ENCODE assay signal across 21 mouse cellular contexts in genomic region chr9:40439973-40440687, GRCm38 (mm10).
DNase-seq lines count a peak whose midpoint lies in the region; ATAC-seq and TF ChIP-seq lines count a peak whose summit lies in the region.
"Had no signal": no experiment of that assay in that cellular context is flagged by ENCODE, and none has a peak within 500 bp of the region (broad histone marks: within the 10 kb centered on the region; RNA-seq: fewer than 3 reads in every experiment).

No protein-coding gene starts in this region.

- ATAC-seq in forebrain, embryonic 13.5 days, result peak; percentile 62; the same call in 1 of the 2 replicates
- no peak for ATAC-seq in forebrain, embryonic 12.5 days (ENCODE audit: low FRiP score)
- ATAC-seq in intestine, embryonic 15.5 days, result 0 out of 2 replicates have a peak, but pooled peaks have one; percentile 55
- ATAC-seq in intestine, postnatal 0 days, result no peak
- ATAC-seq in forebrain, embryonic 16.5 days, result peak; percentile 76
- ATAC-seq: CD4-positive, CD25-positive, alpha-beta regulatory T cell, adult 4 months had no signal

- H3K4me2 ChIP-seq in forebrain, embryonic 13.5 days, result no peak overlapping the region
- no peak overlapping the region for H3K4me2 ChIP-seq in forebrain, embryonic 12.5 days
- no peak overlapping the region for H3K4me2 ChIP-seq in intestine, embryonic 15.5 days (replicated peaks)
- no peak overlapping the region for H3K4me2 ChIP-seq in intestine, postnatal 0 days (replicated peaks; ENCODE audit: low read depth)
- no peak overlapping the region for H3K4me2 ChIP-seq in forebrain, embryonic 16.5 days (ENCODE audit: low read length)
- H3K4me2 ChIP-seq: embryonic facial prominence, embryonic 15.5 days; heart, embryonic 11.5 days; heart, embryonic 15.5 days; hindbrain, embryonic 15.5 days had no signal

- no peak overlapping the region for H3K9ac ChIP-seq in forebrain, embryonic 13.5 days
- H3K9ac ChIP-seq in forebrain, embryonic 12.5 days, result no peak overlapping the region
- H3K9ac ChIP-seq in intestine, embryonic 15.5 days, result no peak overlapping the region
- H3K9ac ChIP-seq in intestine, postnatal 0 days (ENCODE audit: low read depth, low read length), result no peak overlapping the region
- no peak overlapping the region for H3K9ac ChIP-seq in forebrain, embryonic 16.5 days (replicated peaks; ENCODE audit: low read depth, low read length)
- H3K9ac ChIP-seq: embryonic facial prominence, embryonic 15.5 days; heart, embryonic 15.5 days; hindbrain, embryonic 15.5 days had no signal

- H3K27me3 ChIP-seq in forebrain, embryonic 13.5 days, result no peaks in the 10 kb centered on the region
- no peaks in the 10 kb centered on the region for H3K27me3 ChIP-seq in forebrain, embryonic 12.5 days
- H3K27me3 ChIP-seq in intestine, embryonic 15.5 days (replicated peaks), result no peaks in the 10 kb centered on the region
- no peaks in the 10 kb centered on the region for H3K27me3 ChIP-seq in intestine, postnatal 0 days (replicated peaks; ENCODE audit: control insufficient read depth, insufficient read depth, low read length)
- no peaks in the 10 kb centered on the region for H3K27me3 ChIP-seq in forebrain, embryonic 16.5 days (replicated peaks; ENCODE audit: control insufficient read depth, insufficient read depth, low read length)
- H3K27me3 ChIP-seq: heart, embryonic 15.5 days; hindbrain, embryonic 15.5 days had no signal

- no peak for TF ChIP-seq CTCF in intestine, postnatal 0 days (IDR thresholded peaks at IDR 0.05; ENCODE audit: low read depth)

- peak overlapping the region; percentile 35; the same call in 1 of the 2 replicates for H3K27ac ChIP-seq in forebrain, embryonic 13.5 days
- H3K27ac ChIP-seq in forebrain, embryonic 12.5 days, result no peak overlapping the region
- no peak overlapping the region for H3K27ac ChIP-seq in intestine, embryonic 15.5 days
- no peak overlapping the region for H3K27ac ChIP-seq in intestine, postnatal 0 days (ENCODE audit: low read depth, low read length)
- peak overlapping the region; percentile 88 for H3K27ac ChIP-seq in forebrain, embryonic 16.5 days (ENCODE audit: low read length)
- H3K27ac ChIP-seq: embryonic facial prominence, embryonic 15.5 days; heart, embryonic 15.5 days; hindbrain, embryonic 15.5 days had no signal

- H3K9me3 ChIP-seq in forebrain, embryonic 13.5 days (replicated peaks), result no peaks in the 10 kb centered on the region
- no peaks in the 10 kb centered on the region for H3K9me3 ChIP-seq in forebrain, embryonic 12.5 days
- no peaks in the 10 kb centered on the region for H3K9me3 ChIP-seq in intestine, embryonic 15.5 days
- H3K9me3 ChIP-seq in intestine, postnatal 0 days (ENCODE audit: control insufficient read depth), result no peaks in the 10 kb centered on the region
- no peaks in the 10 kb centered on the region for H3K9me3 ChIP-seq in forebrain, embryonic 16.5 days (ENCODE audit: control insufficient read depth, low read length)
- H3K9me3 ChIP-seq: embryonic facial prominence, embryonic 15.5 days; G1E; heart, embryonic 15.5 days; hindbrain, embryonic 15.5 days had no signal

- WGBS in forebrain, embryonic 13.5 days, result 83% methylated on average over 8 of the region's 8 CpGs
- WGBS in forebrain, embryonic 12.5 days, result 87% methylated on average over 8 of the region's 8 CpGs
- 75% methylated on average over 8 of the region's 8 CpGs for WGBS in intestine, embryonic 15.5 days
- WGBS in intestine, postnatal 0 days, result 72% methylated on average over 8 of the region's 8 CpGs
- 62% methylated on average over 8 of the region's 8 CpGs for WGBS in forebrain, embryonic 16.5 days

- DNase-seq in spleen, postnatal 36 days (ENCODE audit: low spot score in 2 of 2), result no peak
- DNase-seq in heart, adult 9 months (ENCODE audit: low spot score in 2 of 2), result no peak
- DNase-seq: B cell, adult 2 months; cerebellum, adult 18-20 months; cerebellum, adult 9-11 months; cerebellum, postnatal 36 days; gastrocnemius, postnatal 10 days; heart, adult 18-20 months; kidney, adult 2 months had no signal

- H3K36me3 ChIP-seq in forebrain, embryonic 13.5 days (ENCODE audit: poor library complexity, severe bottlenecking), result no peaks in the 10 kb centered on the region
- no peaks in the 10 kb centered on the region for H3K36me3 ChIP-seq in forebrain, embryonic 12.5 days (replicated peaks)
- no peaks in the 10 kb centered on the region for H3K36me3 ChIP-seq in intestine, embryonic 15.5 days
- H3K36me3 ChIP-seq in intestine, postnatal 0 days (ENCODE audit: control insufficient read depth, insufficient read depth), result no peaks in the 10 kb centered on the region
- no peaks in the 10 kb centered on the region for H3K36me3 ChIP-seq in forebrain, embryonic 16.5 days (ENCODE audit: control insufficient read depth, insufficient read depth)
- H3K36me3 ChIP-seq: embryonic facial prominence, embryonic 15.5 days; G1E; heart, embryonic 15.5 days; hindbrain, embryonic 15.5 days had no signal

- H3K4me1 ChIP-seq in forebrain, embryonic 13.5 days, result peaks cover 17% of the 10 kb centered on the region
- H3K4me1 ChIP-seq in forebrain, embryonic 12.5 days, result peaks cover 13% of the 10 kb centered on the region
- no peaks in the 10 kb centered on the region for H3K4me1 ChIP-seq in intestine, embryonic 15.5 days (replicated peaks)
- no peaks in the 10 kb centered on the region; the same call in 1 of the 2 replicates for H3K4me1 ChIP-seq in intestine, postnatal 0 days (replicated peaks; ENCODE audit: control insufficient read depth, insufficient read depth, low read length)
- peaks cover 29% of the 10 kb centered on the region for H3K4me1 ChIP-seq in forebrain, embryonic 16.5 days (replicated peaks; ENCODE audit: control insufficient read depth, insufficient read depth, low read length)

- no peak overlapping the region for H3K4me3 ChIP-seq in forebrain, embryonic 13.5 days
- no peak overlapping the region for H3K4me3 ChIP-seq in forebrain, embryonic 12.5 days (replicated peaks)
- H3K4me3 ChIP-seq in intestine, embryonic 15.5 days (replicated peaks), result no peak overlapping the region
- no peak overlapping the region for H3K4me3 ChIP-seq in intestine, postnatal 0 days (ENCODE audit: low read depth, low read length)
- H3K4me3 ChIP-seq in forebrain, embryonic 16.5 days (replicated peaks; ENCODE audit: low read length), result no peak overlapping the region
- H3K4me3 ChIP-seq: embryonic facial prominence, embryonic 15.5 days; erythroblast, embryonic 14.5 days; heart, embryonic 15.5 days; hindbrain, embryonic 15.5 days had no signal

Comparison
In these comparisons a context has a peak if more than half of its experiments do, and no peak if none do; other contexts are left out.
1. ATAC-seq: peak in forebrain, embryonic 13.5 days (single experiment), intestine, embryonic 15.5 days (single experiment) and forebrain, embryonic 16.5 days (single experiment); none in forebrain, embryonic 12.5 days (single experiment) and intestine, postnatal 0 days (single experiment).
2. H3K27ac ChIP-seq: peak in forebrain, embryonic 13.5 days (single experiment) and forebrain, embryonic 16.5 days (single experiment); none in forebrain, embryonic 12.5 days (single experiment), intestine, embryonic 15.5 days (single experiment) and intestine, postnatal 0 days (single experiment).